Mouse (Mus musculus) forebrain, embryonic 13.5 days (tissue): ENCODE measurements around the gene Pink1. TPM values are rescaled to one million over a fixed set of nuclear protein-coding genes. Genes with fewer than 3 reads are reported as not detected.

Source experiments
- ATAC-seq: fragments of 200-750 bp; cut with Nextera tagmentation; 2 replicates; pipeline ENCODE4 v1.8.0; 2017
- H3K27ac ChIP-seq: fragments of 300-500 bp; sonication (generic); 2 replicates; pipeline ENCODE4 v1.5.1; 2015; ENCODE audit warnings: inconsistent platforms, mild to moderate bottlenecking, moderate library complexity
- H3K27me3 ChIP-seq: fragments of 300-500 bp; sonication (generic); 2 replicates; pipeline ENCODE4 v1.6.1; 2015; ENCODE audit warnings: mild to moderate bottlenecking, inconsistent platforms
- H3K36me3 ChIP-seq: fragments of 300-500 bp; sonication (generic); 2 replicates; pipeline ENCODE4 v1.6.1; 2015; ENCODE audit warnings: mild to moderate bottlenecking, inconsistent platforms; ENCODE audit not compliant: poor library complexity, severe bottlenecking
- H3K4me1 ChIP-seq: fragments of 300-500 bp; sonication (generic); 2 replicates; pipeline ENCODE4 v1.6.1; 2015; ENCODE audit warnings: inconsistent platforms
- H3K4me2 ChIP-seq: fragments of 300-500 bp; sonication (generic); 2 replicates; pipeline ENCODE4 v1.6.1; 2015; ENCODE audit warnings: inconsistent platforms, mild to moderate bottlenecking, moderate library complexity
- H3K4me3 ChIP-seq: fragments of 300-500 bp; sonication (generic); 2 replicates; pipeline ENCODE4 v1.5.1; 2015; ENCODE audit warnings: mild to moderate bottlenecking, inconsistent platforms
- H3K9ac ChIP-seq: fragments of 300-500 bp; sonication (generic); 2 replicates; pipeline ENCODE4 v1.6.1; 2015; ENCODE audit warnings: mild to moderate bottlenecking, inconsistent platforms
- H3K9me3 ChIP-seq: fragments of 300-500 bp; sonication (generic); replicated peaks from 2 replicates; pipeline ENCODE4 v1.6.1; 2016; ENCODE audit warnings: inconsistent platforms
- WGBS: fragments of 180-500 bp; shearing (Covaris S2); methylation state at CpG from one replicate; pipeline ENCODE4 v1.1.7; 2015; 5-methylcytosine and 5-hydroxymethylcytosine counted together
- polyA plus RNA-seq: library from polyadenylated mRNA; unstranded; fragments of >200 nt; fragmentation: Nextera tagmentation; extraction: Ambion mirVana; gene quantifications from 2 replicates; pipeline ENCODE4 v1.2.1, GENCODE M21; 2015

The Pink1 gene
- polyA plus RNA-seq, 1 experiment from 2014 or later = 64.2 TPM

DNA sequence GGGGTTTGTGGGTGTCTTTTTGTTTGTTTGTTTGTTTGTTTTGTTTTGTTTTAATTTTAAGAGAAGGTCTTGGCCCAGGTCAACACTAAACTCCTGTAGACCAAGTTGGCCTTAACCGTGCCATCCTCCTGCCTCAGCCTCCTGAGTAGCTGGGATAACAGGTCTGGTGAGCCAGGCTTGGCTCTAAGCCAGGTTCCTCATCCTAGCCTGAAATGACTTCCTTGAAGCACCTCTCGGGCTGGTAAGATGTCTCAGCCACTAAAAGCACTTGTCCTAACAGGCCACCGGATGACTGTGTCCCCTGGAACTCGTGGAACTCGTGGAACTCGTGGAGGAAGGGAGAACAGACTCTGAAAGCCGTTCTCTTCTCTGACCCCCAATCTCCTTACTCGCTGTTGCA lies 30.0 kb upstream of the Pink1 start:
- no peak overlapping the region for H3K4me3 ChIP-seq
- no peak for ATAC-seq

GRCm38 (mm10) chr4:138355496-138355895 lies 29.4 kb upstream of the Pink1 start:
- no peak overlapping the region for H3K27ac ChIP-seq
- no peaks in the 10 kb centered on the region for H3K4me1 ChIP-seq
- no peaks in the 10 kb centered on the region for H3K36me3 ChIP-seq
- no peak for ATAC-seq
- H3K9ac ChIP-seq = no peak overlapping the region
- H3K27me3 ChIP-seq = no peaks in the 10 kb centered on the region
- no peak overlapping the region for H3K4me3 ChIP-seq
- peaks cover 3% of the 10 kb centered on the region; the same call in 1 of the 2 replicates for H3K9me3 ChIP-seq
- no peak overlapping the region for H3K4me2 ChIP-seq
- WGBS = 87% methylated on average over 2 of the region's 2 CpGs

More for the DNA sequence above, 30.0 kb upstream of the Pink1 start:
- Histone ChIP-seq H3K9ac (no peak overlapping the region), H3K4me2 (no peak overlapping the region), H3K4me1 (peaks cover 5% of the 10 kb centered on the region), H3K27ac (no peak overlapping the region), H3K36me3 (no peaks in the 10 kb centered on the region), H3K27me3 (no peaks in the 10 kb centered on the region), H3K9me3 (peaks cover 3% of the 10 kb centered on the region; the same call in 1 of the 2 replicates)
- WGBS = 78% methylated on average over 8 of the region's 8 CpGs

- no peak for ATAC-seq
- H3K4me2 ChIP-seq = no peak overlapping the region
- no peaks in the 10 kb centered on the region for H3K27me3 ChIP-seq
- peaks cover 3% of the 10 kb centered on the region; the same call in 1 of the 2 replicates for H3K9me3 ChIP-seq
- H3K4me3 ChIP-seq = no peak overlapping the region
- WGBS = 81% methylated on average over 10 of the region's 10 CpGs
- H3K9ac ChIP-seq = no peak overlapping the region
- H3K4me1 ChIP-seq = no peaks in the 10 kb centered on the region
- no peaks in the 10 kb centered on the region for H3K36me3 ChIP-seq
- H3K27ac ChIP-seq = no peak overlapping the region
These were observed 27.5 kb upstream of the Pink1 start for GRCm38 (mm10) chr4:138353438-138354171.

- 86% methylated on average over 6 of the region's 6 CpGs for WGBS
- Histone ChIP-seq H3K27me3 (no peaks in the 10 kb centered on the region), H3K36me3 (no peaks in the 10 kb centered on the region), H3K4me1 (no peaks in the 10 kb centered on the region), H3K9me3 (peaks cover 3% of the 10 kb centered on the region; the same call in 1 of the 2 replicates), H3K27ac (no peak overlapping the region), H3K4me3 (no peak overlapping the region), H3K9ac (no peak overlapping the region), H3K4me2 (no peak overlapping the region)
- ATAC-seq = no peak
These were observed 26.6 kb upstream of the Pink1 start for GRCm38 (mm10) chr4:138352692-138353091.

GRCm38 (mm10) chr4:138351821-138352220 lies 25.7 kb upstream of the Pink1 start:
- H3K27ac ChIP-seq = no peak overlapping the region
- no peaks in the 10 kb centered on the region for H3K4me1 ChIP-seq
- no peak overlapping the region for H3K9ac ChIP-seq
- H3K4me2 ChIP-seq = no peak overlapping the region
- ATAC-seq = no peak
- H3K27me3 ChIP-seq = no peaks in the 10 kb centered on the region
- peaks cover 3% of the 10 kb centered on the region; the same call in 1 of the 2 replicates for H3K9me3 ChIP-seq
- 90% methylated on average over 5 of the region's 5 CpGs for WGBS
- H3K4me3 ChIP-seq = no peak overlapping the region
- no peaks in the 10 kb centered on the region for H3K36me3 ChIP-seq

DNA sequence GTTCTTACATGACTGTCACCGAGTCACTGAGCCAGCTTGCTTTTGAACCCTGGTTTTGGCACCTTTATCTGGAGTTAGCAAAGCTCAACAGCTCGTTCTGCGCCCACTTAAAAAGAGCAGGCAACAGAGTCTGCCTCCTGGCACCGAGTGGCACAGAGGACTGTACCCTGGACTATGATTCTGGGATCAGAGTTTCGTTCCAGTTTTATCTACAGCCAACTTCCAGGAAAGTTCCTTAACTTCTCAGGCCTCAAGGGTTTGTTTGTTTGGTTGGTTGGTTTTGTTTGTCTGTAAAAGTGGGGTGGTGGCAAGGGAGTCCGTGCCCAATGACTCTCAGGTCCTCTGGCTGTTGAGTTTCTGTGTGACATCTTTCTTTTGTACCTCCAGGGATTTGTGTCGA lies 22.6 kb upstream of the Pink1 start:
- H3K9ac ChIP-seq = no peak overlapping the region
- H3K4me3 ChIP-seq = no peak overlapping the region
- no peak overlapping the region for H3K27ac ChIP-seq
- H3K36me3 ChIP-seq = no peaks in the 10 kb centered on the region
- H3K9me3 ChIP-seq = peaks cover 3% of the 10 kb centered on the region; the same call in 1 of the 2 replicates
- H3K27me3 ChIP-seq = no peaks in the 10 kb centered on the region
- 76% methylated on average over 7 of the region's 7 CpGs for WGBS
- H3K4me2 ChIP-seq = no peak overlapping the region
- H3K4me1 ChIP-seq = no peaks in the 10 kb centered on the region
- no peak for ATAC-seq

DNA sequence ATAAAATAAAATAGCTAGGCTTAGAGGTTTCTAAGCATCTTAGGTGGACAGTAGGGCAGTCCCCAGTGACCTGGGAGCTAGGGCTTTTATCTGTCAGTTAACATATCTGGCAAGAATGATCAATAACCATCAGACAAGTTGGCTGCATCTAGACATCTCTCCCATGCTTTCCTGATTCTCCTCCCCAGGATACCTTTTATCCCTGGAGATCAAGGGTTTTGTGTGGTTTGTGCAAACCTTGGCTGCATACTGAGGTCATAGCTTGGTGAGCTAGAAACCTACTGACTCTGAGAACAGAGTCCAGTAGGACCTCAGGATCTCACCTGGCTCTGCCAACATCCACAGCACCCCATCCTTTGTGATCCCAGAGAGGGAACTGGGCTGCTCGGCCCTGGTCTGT lies 21.2 kb upstream of the Pink1 start:
- H3K4me3 ChIP-seq = no peak overlapping the region

GRCm38 (mm10) chr4:138344891-138345545 lies 18.9 kb upstream of the Pink1 start:
- no peak overlapping the region for H3K27ac ChIP-seq
- H3K9me3 ChIP-seq = no peaks in the 10 kb centered on the region
- H3K4me3 ChIP-seq = no peak overlapping the region
- H3K4me2 ChIP-seq = no peak overlapping the region
- no peak overlapping the region for H3K9ac ChIP-seq
- H3K4me1 ChIP-seq = no peaks in the 10 kb centered on the region
- ATAC-seq = no peak
- H3K27me3 ChIP-seq = no peaks in the 10 kb centered on the region
- WGBS = 81% methylated on average over 9 of the region's 9 CpGs
- H3K36me3 ChIP-seq = no peaks in the 10 kb centered on the region

More for the DNA sequence above, 21.2 kb upstream of the Pink1 start:
- Histone ChIP-seq H3K9me3 (peaks cover 3% of the 10 kb centered on the region; the same call in 1 of the 2 replicates), H3K4me1 (no peaks in the 10 kb centered on the region), H3K36me3 (no peaks in the 10 kb centered on the region), H3K27ac (no peak overlapping the region), H3K27me3 (no peaks in the 10 kb centered on the region), H3K9ac (no peak overlapping the region), H3K4me2 (no peak overlapping the region)
- ATAC-seq = no peak
- 79% methylated on average over 1 of the region's 1 CpGs for WGBS

- no peaks in the 10 kb centered on the region for H3K4me1 ChIP-seq
- H3K4me2 ChIP-seq = no peak overlapping the region
- H3K36me3 ChIP-seq = no peaks in the 10 kb centered on the region
- H3K9me3 ChIP-seq = no peaks in the 10 kb centered on the region
- no peaks in the 10 kb centered on the region for H3K27me3 ChIP-seq
- H3K27ac ChIP-seq = no peak overlapping the region
- no peak overlapping the region for H3K9ac ChIP-seq
- ATAC-seq = no peak
- WGBS = 77% methylated on average over 10 of the region's 10 CpGs
- H3K4me3 ChIP-seq = no peak overlapping the region
These were observed 17.3 kb upstream of the Pink1 start for GRCm38 (mm10) chr4:138343341-138343837.

DNA sequence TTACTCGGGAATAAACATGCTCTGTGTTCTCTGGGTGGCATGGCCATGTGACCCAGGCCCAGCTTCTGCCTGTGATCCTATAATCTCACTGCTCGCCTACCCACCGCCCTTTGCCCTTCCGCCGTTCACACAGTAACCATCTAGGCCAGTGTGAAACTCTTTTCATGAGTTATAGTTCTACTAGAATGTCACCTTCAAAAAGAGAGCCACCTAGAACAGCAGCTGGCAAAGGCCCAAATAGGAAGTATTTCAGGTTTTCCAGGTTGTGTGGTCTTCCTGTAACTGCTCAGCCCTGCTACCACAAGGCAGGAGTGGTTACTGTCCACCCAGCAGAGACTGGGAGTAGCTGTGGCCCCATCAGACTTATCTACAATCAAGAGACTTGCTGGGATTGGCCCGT lies 16.7 kb upstream of the Pink1 start:
- WGBS = 86% methylated on average over 6 of the region's 6 CpGs
- H3K9ac ChIP-seq = no peak overlapping the region
- H3K9me3 ChIP-seq = no peaks in the 10 kb centered on the region
- no peak overlapping the region for H3K4me3 ChIP-seq
- H3K36me3 ChIP-seq = no peaks in the 10 kb centered on the region
- no peaks in the 10 kb centered on the region for H3K4me1 ChIP-seq
- no peak for ATAC-seq
- no peaks in the 10 kb centered on the region for H3K27me3 ChIP-seq
- no peak overlapping the region for H3K27ac ChIP-seq
- no peak overlapping the region for H3K4me2 ChIP-seq

GRCm38 (mm10) chr4:138342048-138342447 lies 15.9 kb upstream of the Pink1 start:
- no peak for ATAC-seq
- WGBS = 72% methylated on average over 7 of the region's 7 CpGs

DNA sequence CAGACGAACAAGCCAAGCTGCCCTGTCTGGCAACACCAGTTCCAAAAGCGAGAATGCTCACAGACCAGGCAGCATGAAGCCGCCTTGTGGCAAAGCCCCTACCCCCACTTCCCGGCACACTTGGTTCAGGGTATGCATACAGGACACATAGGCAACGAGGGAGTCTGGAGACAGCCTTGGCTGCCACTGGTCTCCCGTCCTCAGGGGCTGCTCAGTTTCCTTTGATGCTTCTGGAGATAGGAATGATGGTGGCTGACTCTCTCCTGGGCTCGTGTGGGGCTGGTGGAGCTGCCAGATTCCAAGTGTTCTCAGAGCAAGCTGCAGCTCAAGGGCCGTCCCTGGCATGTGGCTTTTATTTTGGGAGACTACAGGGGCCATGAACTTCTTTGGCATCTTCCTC lies 15.3 kb upstream of the Pink1 start:
- ATAC-seq = no peak
- Histone ChIP-seq H3K9me3 (no peaks in the 10 kb centered on the region), H3K36me3 (no peaks in the 10 kb centered on the region)

More at GRCm38 (mm10) chr4:138342048-138342447, 15.9 kb upstream of the Pink1 start:
- H3K36me3 ChIP-seq = no peaks in the 10 kb centered on the region
- H3K27ac ChIP-seq = no peak overlapping the region
- H3K4me3 ChIP-seq = no peak overlapping the region
- no peaks in the 10 kb centered on the region for H3K27me3 ChIP-seq
- H3K4me1 ChIP-seq = no peaks in the 10 kb centered on the region
- no peak overlapping the region for H3K4me2 ChIP-seq
- H3K9me3 ChIP-seq = no peaks in the 10 kb centered on the region
- H3K9ac ChIP-seq = no peak overlapping the region

More for the DNA sequence above, 15.3 kb upstream of the Pink1 start:
- Histone ChIP-seq H3K4me1 (no peaks in the 10 kb centered on the region), H3K4me3 (no peak overlapping the region), H3K27me3 (no peaks in the 10 kb centered on the region), H3K27ac (no peak overlapping the region), H3K4me2 (no peak overlapping the region), H3K9ac (no peak overlapping the region)
- 71% methylated on average over 8 of the region's 8 CpGs for WGBS
